Mouse (Mus musculus): ENCODE measurements at regions not wholly inside any gene's neighbourhood (a gene's known extent, or its start where the extent isn't known, plus 50 kb on each side); places are given as distances from the start of the nearest gene placed in this dataset.

DNA sequence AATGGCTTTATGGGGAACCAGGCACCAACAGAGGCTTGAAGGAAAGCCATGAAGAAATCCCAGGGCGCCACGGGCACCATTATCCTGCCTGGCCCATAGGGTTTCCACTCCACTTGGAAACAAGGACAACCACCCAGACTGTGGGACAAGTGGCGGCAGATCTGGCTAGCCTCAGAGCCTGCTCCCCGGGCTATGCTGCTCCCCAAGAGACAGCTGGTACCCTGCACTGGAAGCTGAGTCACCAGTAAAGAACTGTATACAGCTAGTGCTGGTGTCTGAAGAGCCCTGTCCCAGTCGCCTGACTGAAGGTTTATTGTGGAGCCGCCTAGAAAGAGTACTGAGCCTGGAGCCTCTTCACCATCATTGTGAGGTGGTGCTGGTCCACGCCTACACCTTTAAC lies 140.6 kb upstream of the Zfp703 start:
- 81% methylated on average over 7 of the region's 7 CpGs for WGBS
- no peak overlapping the region for H3K9ac ChIP-seq
- no peak overlapping the region for H3K4me3 ChIP-seq (replicated peaks)
- ATAC-seq (ENCODE audit: insufficient read depth, low FRiP score, low read depth), result no peak
- H3K27ac ChIP-seq, result peak overlapping the region; percentile 13; the same call in 1 of the 2 replicates
- H3K4me2 ChIP-seq, result no peak overlapping the region
- no peaks in the 10 kb centered on the region for H3K27me3 ChIP-seq (replicated peaks)
- no peaks in the 10 kb centered on the region for H3K9me3 ChIP-seq
- H3K4me1 ChIP-seq, result peaks cover 24% of the 10 kb centered on the region
- H3K36me3 ChIP-seq, result no peaks in the 10 kb centered on the region

DNA sequence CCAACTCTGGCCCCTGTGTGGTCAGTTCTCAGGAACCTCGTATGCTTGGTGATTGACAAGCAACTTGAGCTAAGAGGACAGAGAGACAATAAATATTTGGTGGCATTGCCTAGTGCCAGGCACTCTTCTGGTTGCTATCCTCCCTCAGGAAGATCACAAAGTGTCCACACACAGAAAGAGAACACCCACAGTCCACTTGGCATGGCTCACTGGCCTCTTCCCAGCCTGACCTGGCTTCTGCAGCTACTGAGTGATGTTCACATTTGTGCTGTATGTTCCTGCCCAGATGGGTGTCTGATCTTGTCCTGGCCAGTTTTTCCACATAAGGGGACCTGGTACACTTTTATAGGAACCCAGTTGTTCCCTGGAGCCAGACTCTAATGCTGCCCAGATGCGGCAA lies 136.8 kb upstream of the Zfp703 start:
- no peaks in the 10 kb centered on the region for H3K27me3 ChIP-seq (replicated peaks)
- peak; percentile 11; the same call in 1 of the 2 replicates for ATAC-seq (ENCODE audit: insufficient read depth, low FRiP score, low read depth)
- H3K9me3 ChIP-seq, result no peaks in the 10 kb centered on the region
- H3K27ac ChIP-seq, result peak overlapping the region; percentile 79
- H3K36me3 ChIP-seq, result no peaks in the 10 kb centered on the region
- H3K4me3 ChIP-seq (replicated peaks), result no peak overlapping the region
- H3K9ac ChIP-seq, result no peak overlapping the region
- 55% methylated on average over 2 of the region's 2 CpGs for WGBS
- H3K4me2 ChIP-seq, result 0 out of 2 replicates have a peak overlapping the region, but pooled peaks have one; percentile 21
- peaks cover 13% of the 10 kb centered on the region for H3K4me1 ChIP-seq

DNA sequence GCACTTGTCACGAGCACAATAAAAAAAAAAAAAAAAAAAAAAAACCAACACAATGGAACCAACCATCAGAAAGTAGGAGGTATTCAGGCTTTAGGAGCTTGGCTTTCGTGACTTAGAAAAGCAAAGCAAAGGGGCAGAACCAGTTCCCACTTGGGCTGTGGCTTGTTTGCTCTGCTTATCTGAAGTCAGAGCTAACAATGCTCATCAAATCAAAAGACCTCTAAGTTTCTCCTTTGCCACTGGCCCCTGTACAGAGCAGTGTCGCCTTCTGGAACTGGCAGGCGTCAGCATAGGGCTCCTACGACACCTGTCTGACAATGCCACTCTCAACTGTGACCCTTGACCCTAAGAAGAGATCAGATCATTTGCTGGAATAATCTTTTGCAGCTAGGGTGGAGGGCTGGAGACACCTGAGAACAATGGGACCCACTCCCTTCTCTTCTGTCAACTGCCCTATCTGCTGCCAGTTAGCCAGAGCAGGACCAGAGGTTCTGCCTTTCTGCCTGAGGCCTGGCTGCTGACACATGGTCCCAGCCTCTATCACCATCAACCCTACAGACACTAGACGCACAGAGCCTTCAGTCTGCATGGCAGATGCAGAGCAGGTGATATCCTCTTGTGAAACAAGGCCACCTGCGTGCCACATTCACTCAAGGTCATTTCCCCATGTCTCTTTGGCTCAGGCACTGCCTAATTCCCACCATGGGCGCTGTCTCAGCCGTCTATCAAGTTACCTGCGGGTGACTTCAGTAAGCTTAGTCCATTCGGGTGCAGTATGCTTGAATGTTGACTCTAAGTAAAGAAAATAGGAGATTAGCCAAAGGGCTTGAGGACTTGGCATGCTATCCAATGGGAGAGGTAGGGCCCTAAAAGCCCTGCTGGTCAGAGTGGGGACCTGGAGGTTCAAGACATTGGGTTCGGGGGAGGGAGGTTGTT lies 136.1 kb upstream of the Zfp703 start:
- H3K4me1 ChIP-seq, result peaks cover 13% of the 10 kb centered on the region
- no peaks in the 10 kb centered on the region for H3K9me3 ChIP-seq
- no peak overlapping the region for H3K4me2 ChIP-seq
- peak; percentile 77 for ATAC-seq (ENCODE audit: insufficient read depth, low FRiP score, low read depth)
- H3K27me3 ChIP-seq (replicated peaks), result no peaks in the 10 kb centered on the region
- peak overlapping the region; percentile 79 for H3K27ac ChIP-seq
- H3K36me3 ChIP-seq, result no peaks in the 10 kb centered on the region
- H3K9ac ChIP-seq, result no peak overlapping the region
- 67% methylated on average over 12 of the region's 12 CpGs for WGBS
- H3K4me3 ChIP-seq (replicated peaks), result no peak overlapping the region

DNA sequence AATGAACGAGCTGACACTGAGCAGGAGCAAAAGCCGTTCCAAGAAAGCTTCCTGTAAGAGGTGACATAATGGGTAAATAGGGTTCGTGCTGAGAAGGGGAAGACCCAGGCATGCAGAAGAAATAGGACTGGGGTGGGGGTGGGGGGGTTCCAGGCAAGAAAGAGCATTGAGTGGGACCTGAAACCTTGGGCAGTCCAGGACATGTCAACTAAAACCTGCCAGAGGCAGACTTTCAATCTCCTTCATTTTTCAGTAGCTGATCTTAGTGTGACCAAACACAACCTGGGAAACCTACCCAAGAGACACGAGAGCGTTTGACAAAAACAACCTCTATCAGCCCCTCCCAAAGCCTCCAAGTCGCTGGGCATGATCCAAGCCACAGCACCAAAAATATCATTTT lies 133.4 kb upstream of the Zfp703 start:
- no peak overlapping the region for H3K4me3 ChIP-seq (replicated peaks)
- no peaks in the 10 kb centered on the region for H3K9me3 ChIP-seq
- H3K36me3 ChIP-seq, result no peaks in the 10 kb centered on the region
- no peak overlapping the region for H3K27ac ChIP-seq
- no peaks in the 10 kb centered on the region for H3K27me3 ChIP-seq (replicated peaks)
- H3K4me1 ChIP-seq, result peaks cover 18% of the 10 kb centered on the region
- no peak overlapping the region for H3K9ac ChIP-seq
- 47% methylated on average over 6 of the region's 6 CpGs for WGBS
- ATAC-seq (ENCODE audit: insufficient read depth, low FRiP score, low read depth), result no peak
- no peak overlapping the region for H3K4me2 ChIP-seq

DNA sequence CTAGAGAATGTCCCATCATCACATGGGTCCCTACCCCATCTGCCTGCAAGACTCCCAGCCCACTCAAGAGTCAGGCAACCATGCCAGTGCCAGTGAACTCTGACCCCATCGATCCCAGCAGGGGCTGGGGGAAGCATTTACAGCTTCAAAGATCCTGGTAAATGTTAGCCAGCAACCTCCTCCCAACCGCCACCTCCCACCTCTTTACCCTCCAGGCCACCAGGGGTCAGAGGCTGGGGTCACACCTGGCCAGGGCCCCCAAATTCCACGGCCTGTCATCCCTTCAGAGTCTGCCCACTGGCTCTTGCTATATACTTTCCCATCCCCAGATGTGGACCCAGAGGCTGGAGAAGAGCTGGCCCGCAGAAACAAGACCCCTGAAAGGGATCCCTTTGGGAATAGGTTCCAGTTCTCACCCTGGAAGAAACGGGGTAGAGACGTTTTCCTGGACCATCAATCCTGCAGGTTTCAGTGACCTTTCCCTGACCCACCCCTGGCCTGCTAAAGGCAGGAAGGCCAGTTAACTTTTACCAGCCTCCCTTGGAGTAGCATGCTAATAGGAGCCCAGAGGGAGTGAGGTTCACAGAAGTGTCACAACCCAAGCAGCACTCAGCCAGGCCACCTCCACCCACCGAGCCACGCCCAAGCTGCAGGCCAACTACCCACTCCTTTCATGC lies 132.9 kb upstream of the Zfp703 start:
- Histone ChIP-seq H3K4me3 (replicated peaks) (no peak overlapping the region), H3K36me3 (no peaks in the 10 kb centered on the region), H3K9me3 (no peaks in the 10 kb centered on the region), H3K9ac (no peak overlapping the region), H3K27me3 (replicated peaks) (no peaks in the 10 kb centered on the region), H3K27ac (no peak overlapping the region), H3K4me1 (peaks cover 24% of the 10 kb centered on the region), H3K4me2 (no peak overlapping the region)
- no peak for ATAC-seq (ENCODE audit: insufficient read depth, low FRiP score, low read depth)
- 49% methylated on average over 8 of the region's 8 CpGs for WGBS

DNA sequence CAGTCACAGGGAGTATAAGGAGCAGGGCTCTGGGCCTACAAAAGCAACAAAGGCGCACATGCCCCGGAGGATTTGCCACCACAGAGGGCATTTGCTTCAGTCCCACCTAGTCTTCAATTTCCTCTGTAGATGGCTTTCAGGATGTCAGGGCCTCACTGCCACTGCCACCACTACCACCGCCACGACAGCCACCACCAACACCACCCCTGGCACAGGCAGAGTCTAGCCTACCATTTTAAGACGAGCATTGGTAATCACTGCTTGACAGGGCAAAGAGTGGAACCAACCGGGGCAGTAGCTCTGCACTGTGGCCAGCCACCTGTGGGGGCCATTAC lies 132.3 kb upstream of the Zfp703 start:
- ATAC-seq (ENCODE audit: insufficient read depth, low FRiP score, low read depth), result no peak
- no peak overlapping the region for H3K4me3 ChIP-seq (replicated peaks)
- H3K4me1 ChIP-seq, result peaks cover 29% of the 10 kb centered on the region
- H3K27me3 ChIP-seq (replicated peaks), result no peaks in the 10 kb centered on the region
- H3K9me3 ChIP-seq, result no peaks in the 10 kb centered on the region
- WGBS, result 75% methylated on average over 6 of the region's 6 CpGs
- peak overlapping the region; percentile 35; the same call in 1 of the 2 replicates for H3K27ac ChIP-seq
- H3K4me2 ChIP-seq, result no peak overlapping the region
- H3K36me3 ChIP-seq, result no peaks in the 10 kb centered on the region
- no peak overlapping the region for H3K9ac ChIP-seq

DNA sequence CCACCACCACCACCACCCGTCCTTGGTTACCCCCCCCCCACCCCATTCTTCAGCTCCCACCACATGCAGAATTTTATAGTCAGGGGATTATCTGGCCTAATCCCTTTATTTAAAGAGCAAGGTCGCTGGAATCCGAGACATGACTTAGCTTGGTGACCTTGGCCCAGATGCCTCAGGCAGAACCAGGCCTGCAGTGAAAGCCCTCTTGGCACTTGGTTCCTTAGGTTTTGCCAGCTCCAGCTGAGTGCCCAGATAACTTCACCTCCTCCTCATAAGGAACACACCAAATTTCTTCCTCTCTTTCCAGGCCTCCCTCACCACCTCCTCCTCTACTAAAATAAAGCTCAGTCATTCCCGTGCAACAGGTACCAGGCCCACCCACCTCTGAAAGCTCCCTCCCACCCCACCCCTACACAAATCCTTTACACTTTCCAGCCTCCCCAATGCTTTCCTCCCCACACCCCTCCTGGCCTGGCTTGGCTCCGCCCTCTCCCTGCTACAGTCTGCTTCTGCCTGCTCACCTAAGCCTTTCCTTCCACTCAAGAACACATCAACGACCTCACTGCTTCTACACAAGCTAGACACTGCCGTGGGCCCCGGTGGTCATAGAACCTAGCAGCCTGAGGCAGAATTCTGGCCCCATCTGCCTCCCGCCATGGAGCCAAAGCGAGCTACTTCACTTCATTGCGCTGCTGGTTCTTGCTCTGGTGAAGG lies 131.5 kb upstream of the Zfp703 start:
- Histone ChIP-seq H3K27me3 (replicated peaks) (0 out of 2 replicates have a peak, but pooled peaks cover 4% of the 10 kb centered on the region), H3K36me3 (no peaks in the 10 kb centered on the region), H3K4me2 (no peak overlapping the region), H3K27ac (no peak overlapping the region), H3K9ac (no peak overlapping the region), H3K4me1 (peaks cover 32% of the 10 kb centered on the region), H3K4me3 (replicated peaks) (no peak overlapping the region), H3K9me3 (no peaks in the 10 kb centered on the region)
- no peak for ATAC-seq (ENCODE audit: insufficient read depth, low FRiP score, low read depth)
- WGBS, result 49% methylated on average over 11 of the region's 11 CpGs

DNA sequence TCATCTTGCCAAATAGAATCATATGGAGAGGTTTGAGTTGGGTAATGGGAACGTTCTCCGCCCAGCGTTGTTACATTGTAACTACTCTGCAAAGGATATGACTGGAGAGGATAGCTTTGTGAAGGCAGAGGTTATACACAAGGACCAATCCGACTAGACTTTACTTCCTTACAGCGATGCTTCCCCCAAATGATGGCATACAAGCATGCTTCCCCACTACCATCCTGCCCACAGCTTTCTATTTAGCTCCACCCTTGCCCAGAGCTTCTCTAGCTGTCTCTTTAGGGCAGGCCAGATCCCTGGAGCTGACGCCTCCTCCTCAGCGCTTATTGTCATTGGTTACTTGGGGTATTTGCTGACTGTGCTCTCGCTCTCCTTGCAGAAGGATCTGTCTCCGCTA lies 130.1 kb upstream of the Zfp703 start:
- H3K4me3 ChIP-seq (replicated peaks), result no peak overlapping the region
- no peak overlapping the region for H3K9ac ChIP-seq
- H3K9me3 ChIP-seq, result no peaks in the 10 kb centered on the region
- no peaks in the 10 kb centered on the region for H3K36me3 ChIP-seq
- no peak for ATAC-seq (ENCODE audit: insufficient read depth, low FRiP score, low read depth)
- H3K4me2 ChIP-seq, result no peak overlapping the region
- 0 out of 2 replicates have a peak, but pooled peaks cover 4% of the 10 kb centered on the region for H3K27me3 ChIP-seq (replicated peaks)
- H3K4me1 ChIP-seq, result peaks cover 32% of the 10 kb centered on the region
- 74% methylated on average over 9 of the region's 9 CpGs for WGBS
- H3K27ac ChIP-seq, result no peak overlapping the region

DNA sequence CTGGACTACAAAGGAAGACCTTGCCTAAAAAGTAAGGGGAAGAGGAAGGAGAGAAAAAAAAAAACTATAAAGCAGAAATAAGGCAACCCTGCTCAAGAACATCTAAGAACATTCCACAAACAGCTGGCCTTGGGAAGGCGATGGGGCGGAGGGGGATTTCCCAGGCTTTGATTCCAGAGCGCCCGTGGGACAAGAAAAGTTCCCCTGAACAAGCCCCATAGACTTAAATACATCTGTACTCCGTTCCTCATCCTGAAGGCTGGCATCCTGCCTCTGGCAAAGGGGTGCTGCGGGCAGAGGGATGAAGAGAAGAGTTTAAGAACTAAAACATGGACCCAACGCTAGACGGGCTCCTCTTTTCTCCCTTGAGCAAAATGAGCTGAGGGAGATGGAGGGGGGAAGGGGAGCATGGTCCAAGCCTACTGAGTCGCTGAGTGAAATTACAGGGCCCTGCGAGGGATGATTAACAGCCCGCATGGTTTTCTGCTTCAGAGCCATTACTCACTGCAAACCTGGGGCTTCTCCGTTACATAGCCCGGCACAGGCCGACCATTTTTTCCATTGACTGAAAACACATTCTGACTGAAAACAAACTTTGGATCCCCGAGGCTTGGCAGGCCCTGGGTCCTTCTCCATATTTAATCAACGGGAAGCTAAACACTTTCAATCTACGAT lies 128.9 kb upstream of the Zfp703 start:
- H3K27me3 ChIP-seq (replicated peaks), result 0 out of 2 replicates have a peak, but pooled peaks cover 4% of the 10 kb centered on the region
- peaks cover 32% of the 10 kb centered on the region for H3K4me1 ChIP-seq
- peak overlapping the region; percentile 46 for H3K27ac ChIP-seq
- H3K4me3 ChIP-seq (replicated peaks), result no peak overlapping the region
- 34% methylated on average over 17 of the region's 17 CpGs for WGBS
- no peaks in the 10 kb centered on the region for H3K36me3 ChIP-seq
- no peak overlapping the region for H3K9ac ChIP-seq
- ATAC-seq (ENCODE audit: insufficient read depth, low FRiP score, low read depth), result peak; percentile 51; the same call in 1 of the 2 replicates
- H3K9me3 ChIP-seq, result no peaks in the 10 kb centered on the region
- peak overlapping the region; percentile 14; the same call in 1 of the 2 replicates for H3K4me2 ChIP-seq

DNA sequence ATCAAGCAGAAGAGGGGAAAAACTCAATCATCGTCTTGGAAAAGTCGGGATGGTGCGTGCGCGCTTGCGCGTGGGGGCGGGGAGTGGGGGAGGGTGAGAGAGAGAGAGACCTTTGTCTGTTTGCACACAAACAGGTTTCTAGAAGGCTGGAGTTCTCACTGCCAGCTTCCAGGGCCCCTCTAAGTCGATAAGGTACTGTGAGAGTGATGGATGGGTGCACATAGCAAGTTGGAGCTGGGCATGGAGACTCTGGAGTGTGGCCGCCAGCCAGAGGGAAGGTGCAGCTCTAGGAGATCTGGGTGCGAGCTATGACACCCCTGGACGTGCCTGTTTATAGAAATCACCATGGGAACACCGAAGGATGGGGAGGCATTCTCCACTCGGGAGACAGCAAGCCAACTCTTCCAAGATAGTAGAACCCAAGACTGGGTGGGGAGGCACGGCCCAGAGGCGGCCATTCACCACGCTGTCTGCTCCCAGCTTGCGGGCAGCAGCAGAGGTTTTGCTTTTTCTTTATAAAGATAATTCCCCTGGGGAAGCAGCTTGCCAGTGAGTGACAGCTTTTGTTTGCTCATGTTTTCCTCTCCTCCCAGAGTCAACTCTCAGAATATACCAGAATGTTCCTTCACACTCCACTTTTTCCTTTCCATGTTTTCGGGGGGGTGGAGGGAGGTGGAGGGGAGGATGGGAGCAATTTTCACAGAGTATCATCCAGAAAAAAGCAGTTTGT lies 128.0 kb upstream of the Zfp703 start:
- Histone ChIP-seq H3K9ac (no peak overlapping the region), H3K4me3 (replicated peaks) (no peak overlapping the region), H3K4me2 (peak overlapping the region; percentile 39), H3K9me3 (no peaks in the 10 kb centered on the region), H3K27ac (peak overlapping the region; percentile 46), H3K4me1 (peaks cover 31% of the 10 kb centered on the region), H3K36me3 (no peaks in the 10 kb centered on the region), H3K27me3 (replicated peaks) (0 out of 2 replicates have a peak, but pooled peaks cover 4% of the 10 kb centered on the region)
- 0 out of 2 replicates have a peak, but pooled peaks have one; percentile 48 for ATAC-seq (ENCODE audit: insufficient read depth, low FRiP score, low read depth)
- 37% methylated on average over 19 of the region's 19 CpGs for WGBS

Measured in stomach, embryonic 15.5 days (tissue).